Mouse (Mus musculus) thymus, adult 2 months (tissue): ENCODE results near the gene Prdm10.

Experiments
- CTCF ChIP-seq: fragments of 200-500 bp; IDR thresholded peaks from 2 replicates; pipeline ENCODE4 v1.5.1; 2012; ENCODE audit warnings: mild to moderate bottlenecking, control low read depth, low read length, moderate library complexity, borderline replicate concordance; ENCODE audit not compliant: control insufficient read depth, poor library complexity, insufficient read depth; ENCODE audit errors: extremely low read depth
- POLR2A ChIP-seq: fragments of 200-500 bp; IDR thresholded peaks from 2 replicates; pipeline ENCODE4 v1.6.1; 2012; ENCODE audit warnings: mild to moderate bottlenecking, low read length, control low read depth, moderate library complexity; ENCODE audit not compliant: control insufficient read depth, poor library complexity, insufficient read depth; ENCODE audit errors: extremely low read depth

GRCm38 (mm10) chr9:31354051-31354450, 73.7 kb downstream of the Prdm10 start:
- TF ChIP-seq POLR2A, result no peak
- no peak for TF ChIP-seq CTCF
